Mouse (Mus musculus) ovary, postnatal 14 days (tissue): Measurements from ENCODE around the gene Tmem30c.

Source experiments
- DNase-seq: peaks from one replicate; pipeline ENCODE4 v3.0.0; 2022; ENCODE audit warnings: low spot score

Tmem30c gene

GRCm38 (mm10) chr16:57292765-57293164, at the start of gene Tmem30c:
Gene Tmem30c (minus strand): TSS chr16:57292865.
- no peak for DNase-seq

DNA sequence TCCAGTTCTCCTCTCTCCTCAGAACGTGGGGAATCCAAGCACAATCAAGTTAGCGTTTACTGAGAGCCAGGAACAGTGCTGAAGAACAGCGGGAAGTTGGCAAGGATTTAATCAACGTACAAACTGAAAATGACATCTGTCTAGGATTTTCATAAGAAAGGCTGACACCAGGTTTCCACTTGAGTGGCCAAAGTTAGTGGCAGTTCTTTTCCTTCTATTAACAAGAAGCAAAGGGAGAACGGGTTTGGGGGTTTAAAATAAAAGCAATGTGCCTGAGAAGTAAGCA, 47.9 kb upstream of the Tmem30c start:
- DNase-seq = no peak

DNA sequence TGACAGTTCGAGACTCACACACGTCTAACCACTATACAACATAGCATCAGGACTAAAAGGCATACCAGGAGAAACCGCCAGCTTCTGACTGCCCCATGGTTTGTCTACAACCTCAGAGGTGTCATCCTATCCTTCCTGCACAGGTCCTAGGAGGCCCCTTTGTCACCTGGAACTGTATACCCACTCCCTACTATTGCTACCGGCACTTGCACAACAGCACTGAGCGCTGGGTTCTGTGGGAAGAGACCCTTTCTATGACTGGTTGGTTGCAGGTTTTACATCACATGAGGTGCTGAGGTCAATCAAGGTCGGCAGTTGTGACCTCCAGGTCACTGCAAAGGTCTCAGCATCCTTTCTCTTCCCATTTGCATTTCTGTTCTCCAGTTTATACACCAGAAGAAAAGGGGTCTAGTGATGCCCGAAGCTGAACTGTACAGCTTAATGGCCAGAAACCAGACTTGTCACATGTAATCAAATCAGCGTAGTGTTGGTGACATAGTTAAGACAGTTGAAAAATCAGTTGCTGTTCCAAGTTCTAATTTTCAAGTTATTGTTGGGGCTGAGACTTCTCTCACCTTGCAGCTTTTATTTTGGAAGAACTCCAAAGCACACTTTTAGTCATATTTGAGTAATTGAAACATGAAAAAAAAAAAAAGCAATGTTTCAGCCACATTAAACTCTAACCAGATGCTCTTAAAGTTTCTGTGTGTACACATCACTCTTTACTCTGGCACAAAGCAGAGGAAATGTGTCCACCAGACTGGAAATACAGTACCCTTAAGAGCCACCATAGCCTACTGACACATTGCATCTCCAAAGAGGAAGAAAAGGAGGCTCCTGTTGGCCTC, 47.3 kb upstream of the Tmem30c start:
- DNase-seq = no peak

GRCm38 (mm10) chr16:57336770-57337423, 44.2 kb upstream of the Tmem30c start:
- no peak for DNase-seq

GRCm38 (mm10) chr16:57332301-57332700, 39.6 kb upstream of the Tmem30c start:
- no peak for DNase-seq

- no peak for DNase-seq
These were observed 37.4 kb upstream of the Tmem30c start for GRCm38 (mm10) chr16:57330111-57330510.

DNA sequence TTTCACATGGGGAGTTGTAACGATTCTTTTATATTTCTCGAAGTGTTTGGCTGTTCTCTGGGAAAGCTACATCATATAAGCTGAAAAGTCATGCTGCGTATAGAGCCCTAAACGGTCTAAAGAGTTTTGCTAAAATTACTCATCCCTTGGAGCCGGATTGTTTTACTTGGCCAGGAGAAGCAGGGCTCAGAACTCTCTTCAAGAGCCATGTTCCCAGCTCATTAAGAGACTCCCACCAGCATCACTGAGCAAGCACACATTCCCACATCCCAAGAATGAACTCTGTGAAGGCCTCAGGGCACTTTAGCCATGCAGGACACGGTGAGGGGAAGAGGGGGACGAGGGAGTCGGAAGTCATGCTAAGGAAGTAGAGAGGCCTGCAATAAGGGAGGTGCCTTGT, 36.4 kb upstream of the Tmem30c start:
- no peak for DNase-seq

GRCm38 (mm10) chr16:57326996-57327395, 34.3 kb upstream of the Tmem30c start:
- DNase-seq = no peak

DNA sequence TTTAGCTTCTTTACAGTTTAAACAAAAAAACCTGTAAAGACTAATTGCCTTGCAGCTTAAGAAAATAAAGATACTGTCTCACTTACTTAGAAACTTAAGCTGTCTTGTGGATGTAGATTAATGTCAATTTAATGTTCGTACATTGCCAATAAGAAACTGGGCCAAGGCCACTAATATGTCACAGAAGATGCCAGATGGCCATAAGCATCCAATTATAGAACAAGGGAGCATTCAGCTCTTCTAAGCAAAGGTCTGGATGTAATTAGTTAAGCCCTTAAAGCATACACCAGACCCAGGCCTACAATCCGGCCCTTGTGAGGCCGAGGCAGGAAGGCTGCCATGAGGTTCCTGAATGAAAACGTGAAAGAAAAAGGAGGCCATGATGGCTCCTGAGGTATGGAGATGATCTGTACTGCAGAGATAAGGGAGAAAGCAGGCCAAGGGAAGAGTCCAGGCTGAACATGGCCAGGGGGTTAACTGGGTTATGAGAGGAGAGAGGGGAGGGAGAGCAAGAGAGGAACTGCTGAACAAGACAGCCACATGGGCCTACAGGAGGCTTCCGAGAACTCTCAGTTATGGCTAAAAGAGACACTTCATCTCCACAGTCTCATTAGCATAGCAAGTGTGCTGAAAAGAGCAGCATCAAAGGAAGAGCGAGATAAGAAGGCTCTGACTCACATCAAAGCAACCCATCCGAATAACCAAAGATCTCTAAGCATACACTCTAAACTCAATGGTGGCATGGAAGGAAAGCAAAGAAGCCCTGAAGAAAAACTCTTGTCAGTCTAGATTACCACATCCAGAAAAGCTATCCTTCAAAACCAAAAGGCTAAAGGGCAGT, 26.8 kb upstream of the Tmem30c start:
- DNase-seq = no peak

DNA sequence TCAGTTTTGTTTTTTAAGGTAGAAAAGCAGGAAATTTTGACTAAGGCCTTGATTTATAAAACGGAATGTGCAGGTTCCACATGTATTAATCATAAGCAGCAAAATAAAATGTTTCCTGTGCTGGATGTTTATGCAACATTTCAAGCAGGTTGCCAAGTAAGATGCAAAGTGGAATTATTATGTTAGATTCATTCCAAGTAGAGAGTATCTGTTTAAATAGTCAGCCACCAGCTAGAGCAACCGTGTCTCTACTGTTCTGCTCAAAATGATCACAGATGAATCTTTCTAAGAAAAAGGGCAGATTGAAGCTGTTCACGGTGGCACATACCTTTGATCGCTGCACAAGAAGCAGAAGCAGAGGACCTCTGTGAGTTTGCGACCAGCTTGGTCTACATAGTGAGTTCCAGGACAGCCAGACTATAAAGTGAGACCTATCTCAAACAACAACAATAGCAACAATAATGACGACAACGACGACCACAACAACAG, 26.0 kb upstream of the Tmem30c start:
- no peak for DNase-seq

DNA sequence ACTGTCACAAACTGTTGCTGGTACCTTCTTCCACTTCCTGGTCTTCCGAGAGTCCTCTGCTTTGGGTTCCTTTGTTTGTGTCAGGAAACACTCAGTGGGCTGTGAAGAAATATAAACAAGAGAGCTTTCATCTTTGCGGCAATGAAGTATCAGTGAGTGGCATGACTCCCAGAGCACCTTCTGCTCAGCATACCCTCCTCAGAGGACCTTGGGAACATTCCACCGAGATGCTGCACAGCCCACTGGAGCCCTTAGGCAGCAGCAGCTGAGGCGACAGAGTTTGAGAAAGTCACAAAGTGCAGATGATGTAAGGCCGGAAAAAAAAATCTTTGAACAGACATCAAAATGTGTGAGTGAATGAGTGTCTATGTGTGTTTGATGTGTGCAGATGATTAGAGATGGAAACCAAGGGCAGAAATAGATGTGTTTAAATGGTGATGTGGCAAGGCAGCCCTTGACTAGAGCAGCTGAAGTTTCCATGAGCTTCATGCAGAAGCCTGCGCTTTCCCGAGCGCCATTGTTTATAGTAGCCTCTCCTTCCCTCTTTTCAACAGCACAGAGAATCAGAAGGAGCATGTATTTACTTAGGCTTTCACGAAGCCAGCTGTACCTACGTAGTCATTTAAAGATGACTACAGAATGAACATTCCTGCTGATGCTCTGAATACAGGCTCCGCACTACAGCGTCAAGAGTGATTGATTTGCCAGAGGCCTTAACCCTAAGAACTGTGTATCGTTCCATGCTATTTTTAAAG, 25.4 kb upstream of the Tmem30c start:
- no peak for DNase-seq

- DNase-seq = no peak
These were observed 24.5 kb upstream of the Tmem30c start for GRCm38 (mm10) chr16:57317127-57317526.

- no peak for DNase-seq
These were observed 22.4 kb upstream of the Tmem30c start for GRCm38 (mm10) chr16:57315026-57315425.

GRCm38 (mm10) chr16:57314236-57314635, 21.6 kb upstream of the Tmem30c start:
- no peak for DNase-seq

- no peak for DNase-seq
These were observed 20.8 kb upstream of the Tmem30c start for GRCm38 (mm10) chr16:57313487-57313886.

DNA sequence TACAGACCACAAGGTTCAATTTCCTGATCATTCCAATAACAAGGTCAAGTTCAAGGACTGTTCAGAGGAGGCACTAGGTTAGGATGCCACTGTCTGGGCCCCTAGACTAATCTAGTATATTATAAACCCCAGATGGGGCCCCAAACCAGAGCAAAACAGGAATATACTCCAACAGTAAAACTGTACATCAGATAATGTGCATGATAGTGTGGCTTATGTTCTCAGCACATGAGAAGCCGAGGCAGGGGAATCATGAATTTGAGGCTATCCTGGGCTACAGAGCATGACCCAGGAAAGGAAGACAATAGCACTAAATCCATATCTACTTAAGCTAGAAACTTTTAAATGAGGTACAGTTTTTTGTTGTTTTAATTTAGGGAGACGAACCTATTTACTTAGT, 19.5 kb upstream of the Tmem30c start:
- DNase-seq = no peak

- DNase-seq = no peak
These were observed 12.8 kb upstream of the Tmem30c start for GRCm38 (mm10) chr16:57305463-57305862.

DNA sequence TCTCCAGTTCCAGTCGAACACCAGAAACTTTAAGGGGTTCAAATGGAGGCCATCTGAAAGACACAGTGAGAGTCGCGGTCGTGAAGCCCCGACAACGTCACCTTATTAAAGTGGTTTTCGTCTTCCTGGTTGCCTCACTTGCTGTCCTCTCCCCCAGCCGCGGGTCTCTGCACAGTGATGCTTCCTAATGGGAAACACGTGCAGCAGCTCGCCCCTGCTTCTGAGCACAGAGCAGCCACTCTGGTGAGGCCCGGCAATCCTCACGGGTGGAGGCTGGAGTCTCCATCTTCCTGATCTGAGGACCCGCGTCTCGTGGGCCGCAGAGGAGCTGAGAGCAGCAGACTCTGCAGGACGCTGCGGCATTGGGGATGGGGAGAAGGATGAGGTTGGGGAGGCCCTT, 11.1 kb upstream of the Tmem30c start:
- DNase-seq = no peak

GRCm38 (mm10) chr16:57302792-57303698, 10.4 kb upstream of the Tmem30c start:
- no peak for DNase-seq

GRCm38 (mm10) chr16:57301512-57302115, 8.9 kb upstream of the Tmem30c start:
- DNase-seq = no peak
